21 mouse cellular contexts compared by ENCODE assay signal in the genomic region with DNA sequence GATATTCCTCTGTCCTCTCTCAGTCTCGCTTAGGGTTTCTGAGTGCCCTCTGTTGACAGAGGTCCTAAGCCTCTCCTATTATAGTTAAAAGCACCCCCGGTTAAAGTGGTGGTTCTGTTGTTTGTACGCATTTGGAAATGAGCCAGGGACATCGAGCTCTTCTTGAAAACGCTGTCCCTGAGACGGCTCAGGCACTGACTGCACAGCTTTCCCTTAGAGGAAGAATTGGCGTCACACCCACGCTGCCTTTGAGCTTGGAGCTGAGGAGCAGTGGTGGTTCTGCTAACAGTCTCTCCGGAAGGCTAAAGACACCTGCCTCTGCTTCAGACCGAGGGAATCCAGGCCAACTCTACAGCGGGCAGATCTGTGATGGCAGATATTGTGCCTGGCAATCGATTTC. TPM values are rescaled to one million over a fixed set of nuclear protein-coding genes. Genes with fewer than 3 reads are reported as not detected.
DNase-seq lines count a peak whose midpoint lies in the region; ATAC-seq and TF ChIP-seq lines count a peak whose summit lies in the region.
"Had no signal": no experiment of that assay in that cellular context is flagged by ENCODE, and none has a peak within 500 bp of the region (broad histone marks: within the 10 kb centered on the region; RNA-seq: fewer than 3 reads in every experiment).

No protein-coding gene starts in this region.

- H3K9me3 ChIP-seq in heart, embryonic 12.5 days (replicated peaks): no peaks in the 10 kb centered on the region
- H3K9me3 ChIP-seq: G1E; intestine, embryonic 15.5 days; neural tube, embryonic 12.5 days had no signal

- no peak for ATAC-seq in heart, embryonic 12.5 days (ENCODE audit: insufficient number of reproducible peaks, low FRiP score)
- ATAC-seq: intestine, embryonic 15.5 days; midbrain, embryonic 16.5 days had no signal

- no peak overlapping the region for H3K9ac ChIP-seq in heart, embryonic 12.5 days
- H3K9ac ChIP-seq: intestine, embryonic 15.5 days; neural tube, embryonic 12.5 days had no signal

- intact Hi-C loops in left cerebral cortex, postnatal 25 days (cut with DNase I): no loop called here
- intact Hi-C loops in left cerebral cortex, postnatal 4 days (cut with DNase I): no loop called here

- peak overlapping the region; percentile 27 for H3K4me2 ChIP-seq in heart, embryonic 12.5 days
- H3K4me2 ChIP-seq: intestine, embryonic 15.5 days; neural tube, embryonic 12.5 days had no signal

- TF ChIP-seq CTCF in cerebellum, adult 2 months (IDR thresholded peaks at IDR 0.05; ENCODE audit: borderline replicate concordance, insufficient read depth, low read depth, low read length): no peak

- TF ChIP-seq POLR2A in cerebellum, adult 2 months (IDR thresholded peaks at IDR 0.05; ENCODE audit: borderline replicate concordance, insufficient read depth, low read length): no peak

- 9% methylated on average over 12 of the region's 12 CpGs for WGBS in cerebellum, adult 2 months
- 45% methylated on average over 12 of the region's 12 CpGs for WGBS in heart, embryonic 12.5 days

- no peak overlapping the region for H3K4me3 ChIP-seq in cerebellum, adult 2 months (replicated peaks; ENCODE audit: insufficient read depth, low read depth, low read length)
- no peak overlapping the region for H3K4me3 ChIP-seq in heart, embryonic 12.5 days
- H3K4me3 ChIP-seq: intestine, embryonic 15.5 days; neural tube, embryonic 12.5 days had no signal

- no peaks in the 10 kb centered on the region for H3K36me3 ChIP-seq in heart, embryonic 12.5 days
- H3K36me3 ChIP-seq: G1E; intestine, embryonic 15.5 days; neural tube, embryonic 12.5 days had no signal

- DNase-seq in cerebellum, postnatal 10 days: peak; percentile 22 to 33
- DNase-seq in cerebellum, adult 2 months: no peak
- DNase-seq in heart, adult 9 months (ENCODE audit: low spot score in 2 of 2): no peak
- peak; percentile 21 to 57 for DNase-seq in left cerebral cortex, postnatal 25 days (ENCODE audit: low spot score in 2 of 2)
- no peak for DNase-seq in left cerebral cortex, postnatal 4 days
- peak; percentile 37 to 66 for DNase-seq in adrenal gland, postnatal 36 days
- DNase-seq in B cell, adult 2 months: no peak
- DNase-seq: retina, postnatal 1 day; thymus, postnatal 14 days had no signal

- H3K27ac ChIP-seq in cerebellum, adult 2 months (ENCODE audit: insufficient read depth, low read length): no peak overlapping the region
- no peak overlapping the region for H3K27ac ChIP-seq in heart, embryonic 12.5 days (ENCODE audit: poor library complexity, severe bottlenecking)
- H3K27ac ChIP-seq: intestine, embryonic 15.5 days; kidney, postnatal 0 days; macrophage; neural tube, embryonic 12.5 days had no signal

- H3K4me1 ChIP-seq in cerebellum, adult 2 months (ENCODE audit: control insufficient read depth, insufficient read depth, low read length): no peaks in the 10 kb centered on the region
- H3K4me1 ChIP-seq in heart, embryonic 12.5 days (replicated peaks): peaks cover 29% of the 10 kb centered on the region

- H3K27me3 ChIP-seq in cerebellum, adult 2 months (ENCODE audit: control insufficient read depth, insufficient read depth, low read length): no peaks in the 10 kb centered on the region
- H3K27me3 ChIP-seq in heart, embryonic 12.5 days (replicated peaks): no peaks in the 10 kb centered on the region
- H3K27me3 ChIP-seq: intestine, embryonic 15.5 days; neural tube, embryonic 12.5 days had no signal

RNA-seq across cellular contexts. Expression of a gene that starts 14.9 kb away (rescaled TPM):
- polyA plus RNA-seq in cerebellum, adult 2 months (2012; rRNA removed): 0.16 and 0.21 TPM in 2 replicates
- 0.13 and 0.50 TPM in 2 replicates for polyA plus RNA-seq in heart, embryonic 12.5 days (2016; fragmentation: Nextera tagmentation; extraction: Ambion mirVana)
- total RNA-seq in left cerebral cortex, postnatal 25 days (2021): under 1 TPM; 0.11 to 0.25 TPM
- under 1 TPM in 1 of 2 experiments, not detected in 1; 0.16 TPM for total RNA-seq in left cerebral cortex, postnatal 4 days (2021)
- under 1 TPM; 0.23 to 0.33 TPM for total RNA-seq in adrenal gland, postnatal 36 days (2021)
- total RNA-seq: common myeloid progenitor, adult 5-6 weeks; G1E; hematopoietic stem cell, adult 5-6 weeks; liver, adult 2 months had no signal
- polyA plus RNA-seq: G1E; intestine, embryonic 15.5 days; liver, adult 2 months had no signal

RNA-seq across cellular contexts. Expression of a gene that starts 28.6 kb away (rescaled TPM):
- polyA plus RNA-seq in cerebellum, adult 2 months (2012; rRNA removed): not detected in 2 replicates
- not detected in 2 replicates for polyA plus RNA-seq in heart, embryonic 12.5 days (2016; fragmentation: Nextera tagmentation; extraction: Ambion mirVana)
- total RNA-seq in left cerebral cortex, postnatal 25 days (2021): not detected
- not detected for total RNA-seq in left cerebral cortex, postnatal 4 days (2021)
- total RNA-seq in adrenal gland, postnatal 36 days (2021): not detected
- total RNA-seq: common myeloid progenitor, adult 5-6 weeks; G1E; hematopoietic stem cell, adult 5-6 weeks; layer of hippocampus, postnatal 36 days; liver, adult 2 months had no signal
- polyA plus RNA-seq: C2C12; G1E; intestine, embryonic 15.5 days; kidney, postnatal 0 days; liver, adult 2 months; macrophage; midbrain, embryonic 16.5 days; neural tube, embryonic 12.5 days had no signal

RNA-seq across cellular contexts. Expression of a gene that starts 44.2 kb away (rescaled TPM):
- 0.16 TPM in 1 of 2 replicates, not detected in the other for polyA plus RNA-seq in cerebellum, adult 2 months (2012; rRNA removed)
- polyA plus RNA-seq in heart, embryonic 12.5 days (2016; fragmentation: Nextera tagmentation; extraction: Ambion mirVana): 52.9 and 57.4 TPM in 2 replicates
- not detected for total RNA-seq in left cerebral cortex, postnatal 25 days (2021)
- total RNA-seq in left cerebral cortex, postnatal 4 days (2021): not detected
- total RNA-seq in adrenal gland, postnatal 36 days (2021): not detected
- total RNA-seq: common myeloid progenitor, adult 5-6 weeks; G1E; hematopoietic stem cell, adult 5-6 weeks; liver, adult 2 months had no signal
- polyA plus RNA-seq: C2C12; intestine, embryonic 15.5 days; kidney, postnatal 0 days; liver, adult 2 months; macrophage; midbrain, embryonic 16.5 days; neural tube, embryonic 12.5 days had no signal

RNA-seq across cellular contexts. Expression of a gene that starts 50.4 kb away (rescaled TPM):
- 45.8 and 46.5 TPM in 2 replicates for polyA plus RNA-seq in cerebellum, adult 2 months (2012; rRNA removed)
- 62.3 and 65.7 TPM in 2 replicates for polyA plus RNA-seq in heart, embryonic 12.5 days (2016; fragmentation: Nextera tagmentation; extraction: Ambion mirVana)
- total RNA-seq in left cerebral cortex, postnatal 25 days (2021): 10 to 100 TPM; 45.2 to 50.0 TPM
- total RNA-seq in left cerebral cortex, postnatal 4 days (2021): 10 to 100 TPM; 41.2 to 42.9 TPM
- 10 to 100 TPM; 35.4 to 51.5 TPM for total RNA-seq in adrenal gland, postnatal 36 days (2021)

Comparison
In these comparisons a context has a peak if more than half of its experiments do, and no peak if none do; other contexts are left out.
1. DNase-seq: peak in cerebellum, postnatal 10 days (2 of 2), left cerebral cortex, postnatal 25 days (2 of 2) and adrenal gland, postnatal 36 days (2 of 2); none in cerebellum, adult 2 months (0 of 2), heart, adult 9 months (0 of 2), left cerebral cortex, postnatal 4 days (single experiment) and B cell, adult 2 months (0 of 2).